Mouse (Mus musculus) embryonic facial prominence, embryonic 11.5 days (tissue): ENCODE results near the gene Tppp3. TPM values are rescaled to one million over a fixed set of nuclear protein-coding genes. Genes with fewer than 3 reads are reported as not detected.

ENCODE experiments used
- ATAC-seq: fragments of 200-750 bp; cut with Nextera tagmentation; replicated peaks from 2 replicates; pipeline ENCODE4 v1.8.0; 2017; ENCODE audit warnings: low read depth; ENCODE audit not compliant: insufficient number of reproducible peaks, low FRiP score, low TSS enrichment
- DNase-seq: peaks from one replicate; pipeline ENCODE4 v3.0.0-alpha.2; 2015; ENCODE audit warnings: low spot score
- H3K27ac ChIP-seq: fragments of 300-500 bp; sonication (generic); replicated peaks from 2 replicates; pipeline ENCODE4 v1.5.1; 2014; ENCODE audit warnings: mild to moderate bottlenecking, low read depth, low read length, control low read depth
- H3K27me3 ChIP-seq: fragments of 300-500 bp; sonication (generic); 2 replicates; pipeline ENCODE4 v1.6.1; 2014; ENCODE audit warnings: mild to moderate bottlenecking, low read length, moderate library complexity, mixed read lengths; ENCODE audit not compliant: control insufficient read depth, insufficient read depth
- H3K36me3 ChIP-seq: fragments of 300-500 bp; sonication (generic); replicated peaks from 2 replicates; pipeline ENCODE4 v1.6.1; 2014; ENCODE audit warnings: low read depth, mild to moderate bottlenecking, low read length, moderate library complexity, mixed read lengths; ENCODE audit not compliant: control insufficient read depth, insufficient read depth
- H3K4me1 ChIP-seq: fragments of 300-500 bp; sonication (generic); 2 replicates; pipeline ENCODE4 v1.6.1; 2014; ENCODE audit warnings: low read length, mixed read lengths; ENCODE audit not compliant: control insufficient read depth, insufficient read depth
- H3K4me2 ChIP-seq: fragments of 300-500 bp; sonication (generic); 2 replicates; pipeline ENCODE4 v1.6.1; 2014; ENCODE audit warnings: low read depth, mild to moderate bottlenecking, control low read depth, low read length, moderate library complexity
- H3K4me3 ChIP-seq: fragments of 300-500 bp; sonication (generic); 2 replicates; pipeline ENCODE4 v1.5.1; 2014; ENCODE audit warnings: low read depth, low read length, control low read depth
- H3K9ac ChIP-seq: fragments of 300-500 bp; sonication (generic); replicated peaks from 2 replicates; pipeline ENCODE4 v1.6.1; 2014; ENCODE audit warnings: mild to moderate bottlenecking, control low read depth, low read length
- H3K9me3 ChIP-seq: fragments of 300-500 bp; sonication (generic); replicated peaks from 2 replicates; pipeline ENCODE4 v1.6.1; 2016; ENCODE audit warnings: mild to moderate bottlenecking, low read length, inconsistent platforms, mixed read lengths; ENCODE audit not compliant: control insufficient read depth
- WGBS: fragments of 180-500 bp; shearing (Covaris S2); extraction: QIAGEN DNeasy Blood & Tissue Kit; methylation state at CpG from one replicate; pipeline ENCODE4 v1.1.7; 2014; 5-methylcytosine and 5-hydroxymethylcytosine counted together
- polyA plus RNA-seq: library from polyadenylated mRNA; unstranded; fragments of >200 nt; fragmentation: Nextera tagmentation; extraction: Ambion mirVana; gene quantifications from 2 replicates; pipeline ENCODE4 v1.2.1, GENCODE M21; 2014

The Tppp3 gene
- polyA plus RNA-seq, 1 experiment from 2014 or later: 49.5 TPM

- Histone ChIP-seq H3K9ac (no peak overlapping the region), H3K4me3 (no peak overlapping the region), H3K27me3 (peaks cover 21% of the 10 kb centered on the region), H3K27ac (no peak overlapping the region), H3K4me2 (no peak overlapping the region), H3K9me3 (no peaks in the 10 kb centered on the region), H3K36me3 (no peaks in the 10 kb centered on the region), H3K4me1 (peaks cover 8% of the 10 kb centered on the region)
- WGBS: 42% methylated on average over 6 of the region's 6 CpGs
- ATAC-seq: peak; percentile 42
- DNase-seq: no peak
These were observed 2.2 kb downstream of the Tppp3 start for GRCm38 (mm10) chr8:105469041-105469695.

GRCm38 (mm10) chr8:105468002-105468720 is 3.2 kb downstream of the Tppp3 start:
- H3K4me2 ChIP-seq: no peak overlapping the region
- H3K4me1 ChIP-seq: peaks cover 5% of the 10 kb centered on the region; the same call in 1 of the 2 replicates
- H3K9me3 ChIP-seq: no peaks in the 10 kb centered on the region
- no peaks in the 10 kb centered on the region for H3K36me3 ChIP-seq
- 88% methylated on average over 27 of the region's 27 CpGs for WGBS
- no peak overlapping the region for H3K27ac ChIP-seq
- DNase-seq (no peak), ATAC-seq (no peak)
- no peak overlapping the region for H3K4me3 ChIP-seq
- peaks cover 11% of the 10 kb centered on the region for H3K27me3 ChIP-seq
- no peak overlapping the region for H3K9ac ChIP-seq

GRCm38 (mm10) chr8:105467396-105467985 is 3.8 kb downstream of the Tppp3 start:
- no peak overlapping the region for H3K4me3 ChIP-seq
- H3K9ac ChIP-seq: no peak overlapping the region
- H3K27me3 ChIP-seq: peaks cover 4% of the 10 kb centered on the region
- H3K4me1 ChIP-seq: peaks cover 4% of the 10 kb centered on the region; the same call in 1 of the 2 replicates
- H3K9me3 ChIP-seq: no peaks in the 10 kb centered on the region
- H3K36me3 ChIP-seq: no peaks in the 10 kb centered on the region
- 85% methylated on average over 10 of the region's 10 CpGs for WGBS
- no peak overlapping the region for H3K4me2 ChIP-seq
- DNase-seq (no peak), ATAC-seq (no peak)
- H3K27ac ChIP-seq: no peak overlapping the region

GRCm38 (mm10) chr8:105466700-105467291 is 4.5 kb downstream of the Tppp3 start:
- H3K4me1 ChIP-seq: peaks cover 3% of the 10 kb centered on the region; the same call in 1 of the 2 replicates
- ATAC-seq (no peak), DNase-seq (no peak)
- no peak overlapping the region for H3K4me3 ChIP-seq
- H3K27ac ChIP-seq: no peak overlapping the region
- no peaks in the 10 kb centered on the region for H3K9me3 ChIP-seq
- no peak overlapping the region for H3K4me2 ChIP-seq
- no peaks in the 10 kb centered on the region for H3K36me3 ChIP-seq
- H3K9ac ChIP-seq: no peak overlapping the region
- H3K27me3 ChIP-seq: no peaks in the 10 kb centered on the region
- WGBS: 84% methylated on average over 7 of the region's 7 CpGs

GRCm38 (mm10) chr8:105466246-105466645 is 5.1 kb downstream of the Tppp3 start:
- no peak for DNase-seq
- 83% methylated on average over 6 of the region's 6 CpGs for WGBS

GRCm38 (mm10) chr8:105464595-105464994 is 6.7 kb downstream of the Tppp3 start:
- Histone ChIP-seq H3K27me3 (no peaks in the 10 kb centered on the region), H3K9ac (no peak overlapping the region), H3K4me2 (no peak overlapping the region), H3K27ac (no peak overlapping the region), H3K4me1 (no peaks in the 10 kb centered on the region), H3K4me3 (no peak overlapping the region), H3K36me3 (no peaks in the 10 kb centered on the region), H3K9me3 (no peaks in the 10 kb centered on the region)
- DNase-seq: no peak
- ATAC-seq: no peak
- WGBS: 79% methylated on average over 7 of the region's 7 CpGs

More at GRCm38 (mm10) chr8:105466246-105466645, 5.1 kb downstream of the Tppp3 start:
- Histone ChIP-seq H3K4me3 (no peak overlapping the region), H3K36me3 (no peaks in the 10 kb centered on the region), H3K27ac (no peak overlapping the region), H3K4me1 (no peaks in the 10 kb centered on the region; the same call in 1 of the 2 replicates), H3K27me3 (no peaks in the 10 kb centered on the region), H3K4me2 (no peak overlapping the region), H3K9ac (no peak overlapping the region), H3K9me3 (no peaks in the 10 kb centered on the region)
- ATAC-seq: no peak

- Histone ChIP-seq H3K4me3 (no peak overlapping the region), H3K4me2 (no peak overlapping the region), H3K4me1 (no peaks in the 10 kb centered on the region), H3K36me3 (no peaks in the 10 kb centered on the region), H3K9ac (no peak overlapping the region), H3K27me3 (no peaks in the 10 kb centered on the region), H3K9me3 (no peaks in the 10 kb centered on the region), H3K27ac (no peak overlapping the region)
- no peak for ATAC-seq
- WGBS: 67% methylated on average over 13 of the region's 13 CpGs
- no peak for DNase-seq
These were observed 10.1 kb downstream of the Tppp3 start for GRCm38 (mm10) chr8:105461085-105461803.
